Mouse (Mus musculus) embryonic fibroblast, embryonic 13.5 days (primary cell): Measurements from ENCODE around the gene Cck. TPM values are rescaled to one million over a fixed set of nuclear protein-coding genes. Genes with fewer than 3 reads are reported as not detected.
"Not testable (repeated sequence)": the region's sequence is repeated elsewhere in the genome, so short reads cannot be mapped to it uniquely, and the experiment has no call there.

ENCODE experiments used
- H3K27ac ChIP-seq: 2 replicates; pipeline ENCODE4 v1.5.1; 2012; ENCODE audit warnings: low read length, control low read depth, inconsistent platforms; ENCODE audit not compliant: insufficient read depth
- H3K4me1 ChIP-seq: 2 replicates; pipeline ENCODE4 v1.6.1; 2011; ENCODE audit warnings: low read length; ENCODE audit not compliant: control insufficient read depth, insufficient read depth
- H3K4me3 ChIP-seq: 2 replicates; pipeline ENCODE4 v1.5.1; 2011; ENCODE audit warnings: mild to moderate bottlenecking, control low read depth, low read length; ENCODE audit not compliant: insufficient read depth
- CTCF ChIP-seq: IDR thresholded peaks from 2 replicates; pipeline ENCODE4 v1.5.1; 2011; ENCODE audit warnings: mild to moderate bottlenecking, control low read depth, low read length, moderate library complexity, borderline replicate concordance; ENCODE audit not compliant: insufficient read depth
- POLR2A ChIP-seq: IDR thresholded peaks from 2 replicates; pipeline ENCODE4 v1.6.1; 2011; ENCODE audit warnings: low read depth, mild to moderate bottlenecking, control low read depth, low read length, moderate library complexity
- polyA plus RNA-seq: library from polyadenylated mRNA; stranded (reverse); fragments of >200 nt; gene quantifications from 2 replicates; pipeline ENCODE4 v1.2.4, GENCODE M21; 2011; ENCODE audit warnings: low read depth; ENCODE audit not compliant: missing spikeins, insufficient read length

Cck gene
- polyA plus RNA-seq, 1 experiment: 4.6 TPM

DNA sequence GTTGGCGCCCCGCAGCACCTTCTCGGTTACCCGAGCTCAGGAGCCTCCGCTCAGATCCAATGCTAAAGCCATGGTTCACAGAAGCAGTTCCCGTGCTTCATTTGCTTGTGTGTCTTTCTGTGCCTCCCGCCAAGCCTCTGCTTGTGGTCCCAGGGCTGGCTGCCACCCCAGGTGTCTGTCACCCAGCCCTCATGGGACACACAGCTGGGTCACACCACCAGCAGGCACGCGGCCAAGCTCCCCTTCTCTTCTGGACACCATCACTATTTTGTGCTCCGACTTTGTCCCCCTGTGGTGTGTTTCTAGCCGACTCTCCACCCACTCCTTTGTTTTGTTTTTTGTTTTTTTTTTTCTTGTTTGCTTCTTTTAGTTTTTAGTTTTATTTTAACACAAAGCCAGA is 28.0 kb downstream of the Cck start:
- H3K4me1 ChIP-seq: no peaks in the 10 kb centered on the region
- H3K4me3 ChIP-seq: no peak overlapping the region
- TF ChIP-seq CTCF (no peak), POLR2A (no peak)
- no peak overlapping the region for H3K27ac ChIP-seq

DNA sequence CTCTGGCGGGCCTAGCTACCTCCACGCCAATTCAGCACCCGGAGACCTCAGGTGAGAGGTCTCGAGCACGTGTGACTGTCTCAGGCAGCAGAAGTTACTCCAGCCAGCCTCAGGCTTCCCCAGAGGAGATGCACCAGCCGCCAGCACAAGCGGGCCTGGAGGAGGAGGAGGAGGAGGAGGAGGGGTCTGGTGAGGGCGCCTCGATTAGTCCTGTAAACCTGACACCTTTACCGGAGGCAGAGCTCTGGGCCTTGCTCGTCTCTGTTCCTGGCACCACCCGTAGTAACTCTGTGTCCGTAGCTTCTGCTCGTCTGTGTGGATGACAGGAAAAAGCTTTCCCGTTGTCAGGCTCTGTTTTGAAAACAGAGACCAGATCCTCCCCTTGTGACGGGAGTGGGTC is 35.0 kb downstream of the Cck start:
- no peaks in the 10 kb centered on the region for H3K4me1 ChIP-seq
- no peak overlapping the region for H3K4me3 ChIP-seq
- TF ChIP-seq POLR2A (no peak), CTCF (no peak)
- H3K27ac ChIP-seq: no peak overlapping the region

DNA sequence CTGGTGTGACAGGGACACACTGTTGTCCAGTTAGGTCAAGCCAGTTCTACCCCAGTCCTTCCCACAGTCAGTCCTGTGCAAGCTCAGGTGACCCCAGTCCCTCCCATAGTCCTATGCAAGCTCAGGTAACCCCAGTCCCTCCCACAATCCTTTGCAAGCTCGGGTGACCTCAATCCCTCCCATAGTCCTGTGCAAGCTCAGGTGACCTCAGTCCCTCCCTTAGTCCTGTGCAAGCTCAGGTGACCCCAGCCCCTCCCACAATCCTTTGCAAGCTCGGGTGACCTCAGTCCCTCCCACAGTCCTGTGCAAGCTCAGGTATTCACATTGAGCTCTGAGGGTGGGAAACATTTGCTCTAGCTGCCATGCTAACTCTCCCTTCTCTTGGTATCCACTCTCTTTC is 35.5 kb downstream of the Cck start:
- Histone ChIP-seq H3K27ac (no peak overlapping the region), H3K4me1 (no peaks in the 10 kb centered on the region), H3K4me3 (no peak overlapping the region)
- TF ChIP-seq CTCF (no peak), POLR2A (no peak)

DNA sequence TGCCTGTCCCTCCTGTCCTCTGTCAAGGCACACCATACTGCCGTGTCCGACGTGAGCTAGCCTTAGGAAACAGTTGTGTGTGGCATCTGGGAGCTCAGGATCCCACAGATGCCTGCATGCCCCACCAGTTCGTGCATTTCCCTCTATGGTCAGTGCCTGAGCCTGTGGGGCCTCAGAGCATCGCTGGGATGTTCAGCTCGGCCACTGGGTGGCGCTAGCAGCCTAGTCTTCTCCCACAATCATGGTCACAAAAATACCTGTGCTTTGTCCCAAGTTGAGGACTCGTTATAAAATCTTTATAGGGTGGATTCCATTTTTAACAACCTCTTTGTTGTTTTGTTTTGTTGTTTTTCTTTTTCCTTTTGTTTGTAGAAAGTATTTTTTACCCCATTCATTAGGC is 37.0 kb downstream of the Cck start:
- Histone ChIP-seq H3K4me1 (no peaks in the 10 kb centered on the region), H3K4me3 (no peak overlapping the region), H3K27ac (no peak overlapping the region)
- no peak for TF ChIP-seq POLR2A
- peak; percentile 89 for TF ChIP-seq CTCF

DNA sequence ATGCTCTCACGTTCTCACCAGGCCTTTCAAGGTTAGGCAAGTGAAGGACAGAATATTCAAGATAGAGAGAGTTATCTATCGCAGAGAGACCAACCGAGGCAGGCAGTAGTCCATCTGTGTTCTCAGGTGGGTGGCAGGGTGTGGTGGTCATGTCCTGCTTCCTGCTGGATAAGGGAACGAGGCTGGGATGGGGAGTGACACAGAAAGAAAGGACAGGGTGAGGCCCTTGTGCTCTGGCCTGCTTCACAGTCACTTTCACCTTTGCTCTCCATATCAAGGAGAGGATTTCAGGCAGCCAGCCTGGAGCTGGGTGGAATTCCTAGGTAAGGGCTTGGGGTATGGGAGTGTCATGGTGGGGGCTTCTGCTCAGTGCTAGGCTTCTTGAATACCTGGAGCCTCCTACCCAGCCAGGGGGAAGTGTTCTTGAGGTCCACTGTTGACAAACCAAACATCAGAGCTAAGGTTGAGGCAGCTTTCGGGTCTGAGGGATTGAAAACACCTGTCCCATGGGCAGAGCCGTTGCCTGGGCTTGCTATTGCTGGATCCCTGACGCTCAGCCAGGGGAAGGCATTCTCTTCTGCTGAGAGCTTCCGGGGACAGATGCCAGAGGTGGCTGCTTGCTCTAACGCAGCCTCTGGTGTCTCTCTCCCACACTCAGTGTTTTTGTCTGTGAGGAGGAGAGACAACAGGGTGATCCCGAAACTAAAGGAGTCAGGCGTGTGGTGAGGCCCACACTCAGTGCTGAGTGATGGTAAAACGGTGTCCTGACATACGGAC is 38.6 kb downstream of the Cck start:
- Histone ChIP-seq H3K27ac (no peak overlapping the region), H3K4me3 (no peak overlapping the region), H3K4me1 (no peaks in the 10 kb centered on the region)
- TF ChIP-seq POLR2A (no peak), CTCF (no peak)

DNA sequence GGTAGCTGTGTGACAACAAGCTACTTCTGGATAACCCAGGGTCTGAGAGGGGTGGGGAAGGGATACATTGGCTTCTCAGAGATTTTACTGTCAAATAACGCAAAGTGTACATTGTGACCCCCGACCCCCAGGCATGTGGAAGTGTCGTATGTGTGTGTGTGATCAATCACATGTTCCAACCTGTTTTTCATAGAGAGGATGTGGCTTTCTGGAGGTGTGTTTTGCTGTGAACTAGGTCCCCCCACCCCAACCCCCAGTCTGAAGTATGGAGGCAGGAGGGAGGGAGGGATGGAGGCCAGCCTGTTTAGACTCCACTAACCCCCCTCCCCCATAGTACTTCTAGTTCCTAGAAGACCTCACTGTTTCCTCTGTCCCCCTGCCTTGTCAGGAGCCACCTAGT is 40.6 kb downstream of the Cck start:
- no peaks in the 10 kb centered on the region for H3K4me1 ChIP-seq
- H3K4me3 ChIP-seq: no peak overlapping the region
- TF ChIP-seq POLR2A: no peak
- no peak for TF ChIP-seq CTCF
- H3K27ac ChIP-seq: no peak overlapping the region

DNA sequence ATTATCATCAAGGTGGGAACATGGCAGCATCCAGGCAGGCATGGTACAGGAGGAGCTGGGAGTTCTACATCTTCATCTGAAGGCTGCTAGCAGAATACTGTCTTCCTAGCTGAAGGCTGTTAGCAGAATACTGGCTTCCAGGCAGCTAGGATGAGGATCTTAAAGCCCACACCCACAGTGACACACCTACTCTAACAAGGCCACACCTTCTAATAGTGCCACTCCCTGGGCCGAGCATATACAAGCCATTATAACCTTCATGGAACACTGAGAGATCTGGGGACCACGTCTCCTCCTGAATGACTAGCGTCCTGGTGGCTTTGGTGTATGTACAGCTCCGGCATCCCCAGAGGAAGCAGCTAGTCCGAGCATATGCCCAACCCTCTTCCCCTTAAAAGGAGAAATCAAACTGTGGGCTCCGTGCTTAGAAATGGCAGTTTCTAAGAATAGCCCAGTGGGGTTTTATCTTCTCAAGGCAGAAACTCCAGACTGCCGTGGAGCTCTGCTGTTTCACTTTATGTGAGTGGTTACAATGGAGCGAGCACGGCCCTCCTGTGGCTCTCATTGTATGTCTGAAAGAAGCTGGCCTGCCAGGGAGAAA is 43.1 kb downstream of the Cck start:
- H3K27ac ChIP-seq, H3K4me1 ChIP-seq, H3K4me3 ChIP-seq: not testable (repeated sequence)

DNA sequence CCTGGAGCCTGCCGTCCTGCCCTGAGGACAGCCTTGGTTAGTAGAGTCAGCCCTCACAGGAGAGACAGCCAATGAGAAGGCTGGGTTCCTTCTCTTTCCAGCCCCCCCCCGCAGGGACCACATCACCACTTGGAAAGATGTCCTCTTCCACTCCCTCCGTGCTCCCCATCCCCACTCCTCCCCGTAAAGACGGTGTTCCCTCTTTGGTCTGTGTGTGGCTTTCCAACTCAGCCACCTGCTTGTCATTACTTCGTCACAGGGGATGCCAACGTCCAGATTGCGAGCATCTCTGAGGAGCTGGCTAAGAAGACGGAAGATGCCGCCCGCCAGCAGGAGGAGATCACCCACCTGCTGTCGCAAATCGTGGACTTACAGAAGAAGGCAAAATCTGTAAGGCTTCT is 49.1 kb downstream of the Cck start:
- Histone ChIP-seq H3K4me3 (no peak overlapping the region), H3K4me1 (no peaks in the 10 kb centered on the region), H3K27ac (no peak overlapping the region)
- TF ChIP-seq POLR2A (no peak), CTCF (no peak)

DNA sequence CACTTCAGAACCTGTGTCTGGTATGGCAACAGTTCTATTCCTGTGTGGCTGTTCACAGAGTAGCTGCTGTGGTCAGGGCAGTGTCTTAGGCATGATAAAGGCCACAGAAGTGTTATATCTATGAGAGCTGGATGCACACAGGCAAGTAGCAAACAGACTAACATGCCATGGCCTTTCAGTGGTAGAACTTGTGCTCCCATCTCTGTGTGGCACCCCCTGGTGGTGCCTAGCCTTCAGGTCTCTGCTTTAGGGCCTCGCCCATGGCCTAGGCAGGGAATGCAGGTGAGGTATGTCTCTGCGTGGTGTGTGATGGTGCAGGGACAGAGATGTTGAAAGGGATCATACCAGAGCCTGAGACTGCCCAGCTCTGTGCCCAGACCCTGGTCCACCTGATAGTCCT is 50.1 kb downstream of the Cck start:
- Histone ChIP-seq H3K4me3 (no peak overlapping the region), H3K4me1 (no peaks in the 10 kb centered on the region), H3K27ac (no peak overlapping the region)
- TF ChIP-seq POLR2A (no peak), CTCF (peak; percentile 30; the same call in 1 of the 2 replicates)

DNA sequence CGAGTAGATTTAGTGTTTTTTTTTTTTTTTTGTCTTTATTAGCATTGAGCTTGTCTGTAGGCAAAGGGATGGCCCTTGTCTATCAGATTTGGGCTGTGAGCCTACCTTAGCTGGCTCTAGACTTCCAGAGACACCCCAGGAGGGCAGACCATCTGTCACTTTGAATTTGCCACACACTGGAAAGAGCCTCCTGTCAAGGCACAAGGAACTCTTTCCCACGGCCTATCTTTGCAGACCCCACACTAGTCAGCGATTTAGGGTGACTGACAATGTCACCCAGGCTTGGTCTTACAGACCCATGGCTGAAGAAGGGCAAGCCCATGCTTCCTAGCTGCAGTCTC is 51.2 kb downstream of the Cck start:
- no peak overlapping the region for H3K4me3 ChIP-seq
- no peaks in the 10 kb centered on the region for H3K4me1 ChIP-seq
- no peak overlapping the region for H3K27ac ChIP-seq
- TF ChIP-seq POLR2A (no peak), CTCF (no peak)
